Mouse (Mus musculus) spleen, adult 2 months (tissue): Measurements from ENCODE around the gene Kdm1a.

Experiments used
- CTCF ChIP-seq: fragments of 200-500 bp; IDR thresholded peaks from 2 replicates; pipeline ENCODE4 v1.5.1; 2011; ENCODE audit warnings: mild to moderate bottlenecking, inconsistent platforms; ENCODE audit not compliant: insufficient read depth, insufficient read length, insufficient replicate concordance; ENCODE audit errors: extremely low read depth
- POLR2A ChIP-seq: fragments of 200-500 bp; IDR thresholded peaks from 2 replicates; pipeline ENCODE4 v1.6.1; 2011; ENCODE audit warnings: low read depth, low read length, inconsistent platforms

- TF ChIP-seq POLR2A = no peak
- no peak for TF ChIP-seq CTCF
These were observed 2.0 kb downstream of the Kdm1a start for GRCm38 (mm10) chr4:136600536-136600935.
